21 mouse cellular contexts compared by ENCODE assay signal in genomic region chr2:144692777-144693176, GRCm38 (mm10).
A peak's percentile ranks its signal among the peaks of the same experiment; 100 is the strongest.
DNase-seq lines count a peak whose midpoint lies in the region; ATAC-seq lines count a peak whose summit lies in the region.
"Had no signal": no experiment of that assay in that cellular context is flagged by ENCODE, and none has a peak within 500 bp of the region (broad histone marks: within the 10 kb centered on the region; RNA-seq: fewer than 3 reads in every experiment).

No protein-coding gene starts in this region.

- WGBS in lung, embryonic 15.5 days = 83% methylated on average over 2 of the region's 2 CpGs

- DNase-seq in heart, adult 11 months = peak; percentile 85
- DNase-seq in heart, postnatal 25 days (ENCODE audit: low spot score) = no peak
- no peak for DNase-seq in lung, postnatal 25 days (ENCODE audit: low spot score)
- DNase-seq: adrenal gland, adult 2 months; cerebellum, adult 11 months; cerebellum, adult 2 months; cerebellum, adult 9-11 months; gastrocnemius, postnatal 25 days; heart, adult 2 months; heart, postnatal 14 days had no signal

- no peak overlapping the region for H3K9ac ChIP-seq in lung, embryonic 15.5 days
- H3K9ac ChIP-seq: embryonic facial prominence, embryonic 12.5 days; embryonic facial prominence, embryonic 15.5 days; heart, embryonic 13.5 days; hindbrain, embryonic 12.5 days; hindbrain, embryonic 15.5 days had no signal

- H3K27ac ChIP-seq in lung, embryonic 15.5 days = no peak overlapping the region
- H3K27ac ChIP-seq: embryonic facial prominence, embryonic 12.5 days; embryonic facial prominence, embryonic 15.5 days; heart, adult 2 months; heart, embryonic 10.5 days; heart, embryonic 13.5 days; hindbrain, embryonic 12.5 days; hindbrain, embryonic 15.5 days had no signal

- no peaks in the 10 kb centered on the region for H3K27me3 ChIP-seq in lung, embryonic 15.5 days
- H3K27me3 ChIP-seq: embryonic facial prominence, embryonic 12.5 days; embryonic facial prominence, embryonic 15.5 days; heart, embryonic 13.5 days; hindbrain, embryonic 12.5 days; hindbrain, embryonic 15.5 days had no signal

- no peaks in the 10 kb centered on the region for H3K4me1 ChIP-seq in lung, embryonic 15.5 days
- H3K4me1 ChIP-seq: embryonic facial prominence, embryonic 12.5 days; embryonic facial prominence, embryonic 15.5 days; heart, embryonic 10.5 days; heart, embryonic 13.5 days; hindbrain, embryonic 12.5 days; hindbrain, embryonic 15.5 days had no signal

- no peak overlapping the region for H3K4me2 ChIP-seq in lung, embryonic 15.5 days
- H3K4me2 ChIP-seq: embryonic facial prominence, embryonic 12.5 days; embryonic facial prominence, embryonic 15.5 days; heart, embryonic 13.5 days; hindbrain, embryonic 12.5 days; hindbrain, embryonic 15.5 days had no signal

- no peaks in the 10 kb centered on the region for H3K36me3 ChIP-seq in lung, embryonic 15.5 days
- H3K36me3 ChIP-seq: embryonic facial prominence, embryonic 12.5 days; embryonic facial prominence, embryonic 15.5 days; heart, embryonic 10.5 days; heart, embryonic 13.5 days; hindbrain, embryonic 12.5 days; hindbrain, embryonic 15.5 days had no signal

- ATAC-seq in lung, embryonic 15.5 days (ENCODE audit: borderline replicate concordance, extremely low read depth, low FRiP score, low TSS enrichment) = 0 out of 2 replicates have a peak, but pooled peaks have one; percentile 14
- 0 out of 2 replicates have a peak, but pooled peaks have one; percentile 22 for ATAC-seq in megakaryocyte-erythroid progenitor cell, adult 5-6 weeks (replicated peaks; ENCODE audit: low FRiP score, low TSS enrichment, poor library complexity, severe bottlenecking)
- ATAC-seq in neutrophil, adult 5-6 weeks (ENCODE audit: extremely low read depth, insufficient number of reproducible peaks, low FRiP score, poor library complexity, severe bottlenecking) = 0 out of 2 replicates have a peak, but pooled peaks have one; percentile 4
- ATAC-seq: CD4-positive, CD25-positive, alpha-beta regulatory T cell, adult 4 months; forebrain, embryonic 14.5 days had no signal

- no peak overlapping the region for H3K4me3 ChIP-seq in lung, embryonic 15.5 days
- H3K4me3 ChIP-seq: embryonic facial prominence, embryonic 12.5 days; embryonic facial prominence, embryonic 15.5 days; heart, adult 2 months; heart, embryonic 10.5 days; heart, embryonic 13.5 days; hindbrain, embryonic 12.5 days; hindbrain, embryonic 15.5 days had no signal

- intact Hi-C loops in heart, postnatal 25 days (cut with DNase I) = loop anchor here (10.0 kb wide), 1 partner anchor 172 kb away; no protein-coding TSS in a partner anchor

- no peaks in the 10 kb centered on the region for H3K9me3 ChIP-seq in lung, embryonic 15.5 days
- H3K9me3 ChIP-seq: embryonic facial prominence, embryonic 12.5 days; embryonic facial prominence, embryonic 15.5 days; heart, embryonic 10.5 days; heart, embryonic 13.5 days; hindbrain, embryonic 12.5 days; hindbrain, embryonic 15.5 days had no signal
